Mouse (Mus musculus): ENCODE data around the gene Gm44973. TPM values are rescaled to one million over a fixed set of nuclear protein-coding genes. Genes with fewer than 3 reads are reported as not detected.
"Not testable (repeated sequence)": the region's sequence is repeated elsewhere in the genome, so short reads cannot be mapped to it uniquely, and the experiment has no call there.

Gene Gm44973
- total RNA-seq, 1 experiment from 2014 or later: not detected

DNA sequence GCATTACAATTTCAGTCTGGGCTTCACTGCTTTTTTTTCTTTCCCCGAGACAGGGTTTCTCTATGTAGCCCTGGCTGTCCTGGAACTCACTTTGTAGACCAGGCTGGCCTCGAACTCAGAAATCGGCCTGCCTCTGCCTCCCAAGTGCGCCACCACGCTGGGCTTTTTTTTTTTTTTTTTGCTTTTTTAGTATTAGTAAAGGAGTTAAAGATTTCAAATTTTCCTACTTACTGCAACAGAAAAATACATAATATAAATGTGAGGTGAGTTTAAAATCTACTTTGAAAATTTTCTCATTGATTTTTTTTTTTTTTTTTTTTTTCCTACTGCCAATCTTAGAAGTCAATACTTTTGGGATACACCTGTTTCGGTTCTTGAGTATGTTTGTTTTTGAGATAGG, 49.6 kb downstream of the Gm44973 start:
- ATAC-seq (replicated peaks; ENCODE audit: insufficient number of reproducible peaks, low FRiP score, low TSS enrichment, poor library complexity, severe bottlenecking): no peak

DNA sequence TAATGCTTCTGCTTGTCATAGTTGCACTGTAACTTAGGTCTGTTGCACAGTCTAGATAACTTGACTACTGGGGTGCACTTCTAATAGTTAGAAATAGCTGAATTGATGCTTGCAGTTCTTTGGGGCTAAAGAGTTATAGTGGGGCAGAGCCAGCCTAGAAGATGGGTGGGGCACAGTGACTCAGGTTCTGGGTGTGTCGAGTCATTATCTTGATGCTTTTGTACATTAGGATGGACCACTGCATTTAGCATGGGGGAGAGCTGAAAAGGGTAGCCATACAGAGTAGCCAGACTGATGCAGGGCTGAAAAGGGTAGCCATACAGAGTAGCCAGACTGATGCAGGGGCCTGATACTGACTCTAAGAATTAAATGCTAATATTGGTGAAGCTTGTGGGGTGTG, 58.3 kb downstream of the Gm44973 start:
- ATAC-seq (replicated peaks; ENCODE audit: insufficient number of reproducible peaks, low FRiP score, low TSS enrichment, poor library complexity, severe bottlenecking): no peak

DNA sequence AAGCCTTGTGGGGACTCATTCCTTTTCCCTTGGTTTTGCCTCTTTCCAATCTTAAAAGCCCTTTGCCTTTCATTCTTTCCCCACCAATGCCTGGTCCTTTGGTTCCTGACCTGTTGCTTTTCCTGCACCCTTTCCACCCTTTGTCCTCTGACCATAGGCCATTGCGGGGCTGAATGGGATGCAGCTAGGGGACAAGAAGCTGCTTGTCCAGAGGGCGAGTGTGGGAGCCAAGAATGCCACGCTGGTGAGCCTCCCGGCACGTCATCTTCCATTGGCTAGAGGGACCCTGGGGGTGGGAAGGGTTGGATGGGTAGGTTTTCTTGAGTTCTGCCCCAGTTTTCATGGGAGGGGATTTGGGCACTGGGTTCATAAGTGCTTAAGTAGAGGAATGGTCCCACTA, 59.7 kb downstream of the Gm44973 start:
- ATAC-seq (replicated peaks; ENCODE audit: insufficient number of reproducible peaks, low FRiP score, low TSS enrichment, poor library complexity, severe bottlenecking): no peak

DNA sequence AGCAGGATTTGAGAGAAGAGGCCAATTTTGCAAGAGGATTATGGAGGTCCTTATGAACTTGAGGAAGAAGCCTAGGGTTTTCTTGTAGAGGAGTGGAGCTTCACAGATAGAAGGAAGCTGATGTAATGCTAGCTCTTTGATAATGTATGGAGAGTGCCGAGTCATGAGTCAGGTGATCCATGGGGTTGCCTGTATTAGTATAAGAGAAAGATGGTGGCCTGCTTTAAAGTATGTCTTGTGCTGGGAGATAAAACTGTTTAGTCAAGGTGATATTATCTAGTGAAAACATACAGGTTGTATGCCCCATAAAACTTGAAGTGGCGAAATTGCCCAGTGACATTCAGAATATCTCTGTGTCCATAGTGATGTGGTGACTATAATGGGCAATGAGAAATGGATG, 61.6 kb downstream of the Gm44973 start:
- ATAC-seq (replicated peaks; ENCODE audit: insufficient number of reproducible peaks, low FRiP score, low TSS enrichment, poor library complexity, severe bottlenecking): no peak

DNA sequence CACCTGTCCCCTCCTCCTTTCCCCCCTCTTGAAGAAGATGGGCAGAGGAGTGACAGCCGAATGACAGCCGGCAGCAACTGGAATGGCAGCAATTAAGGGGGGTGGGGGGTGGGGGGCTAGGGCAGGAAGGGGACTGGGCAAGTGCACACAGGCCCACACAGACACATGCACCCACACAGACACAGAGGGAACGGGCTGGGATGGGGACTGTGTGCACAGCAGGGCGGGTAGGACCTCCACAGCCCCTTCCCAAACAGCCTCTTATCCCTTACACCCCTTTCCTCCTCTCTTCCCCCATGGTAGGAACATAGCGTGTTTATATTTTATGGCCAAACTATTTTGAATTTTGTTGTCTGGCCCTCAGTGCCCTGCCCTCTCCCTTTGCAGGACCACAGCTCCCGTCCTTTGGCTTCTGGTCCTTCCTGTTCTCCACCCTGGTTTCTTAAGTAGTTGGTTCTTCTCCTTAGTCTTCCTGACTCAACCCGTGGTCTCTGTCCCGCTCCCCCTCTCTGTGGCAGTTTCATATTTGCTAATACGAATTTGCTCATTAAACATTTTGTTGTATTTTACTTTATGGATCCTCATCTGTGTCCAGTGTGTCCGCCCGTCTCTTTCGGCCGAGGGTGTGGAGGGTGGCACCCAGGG, 64.2 kb downstream of the Gm44973 start:
- not testable (repeated sequence) for ATAC-seq (replicated peaks; ENCODE audit: insufficient number of reproducible peaks, low FRiP score, low TSS enrichment, poor library complexity, severe bottlenecking)

DNA sequence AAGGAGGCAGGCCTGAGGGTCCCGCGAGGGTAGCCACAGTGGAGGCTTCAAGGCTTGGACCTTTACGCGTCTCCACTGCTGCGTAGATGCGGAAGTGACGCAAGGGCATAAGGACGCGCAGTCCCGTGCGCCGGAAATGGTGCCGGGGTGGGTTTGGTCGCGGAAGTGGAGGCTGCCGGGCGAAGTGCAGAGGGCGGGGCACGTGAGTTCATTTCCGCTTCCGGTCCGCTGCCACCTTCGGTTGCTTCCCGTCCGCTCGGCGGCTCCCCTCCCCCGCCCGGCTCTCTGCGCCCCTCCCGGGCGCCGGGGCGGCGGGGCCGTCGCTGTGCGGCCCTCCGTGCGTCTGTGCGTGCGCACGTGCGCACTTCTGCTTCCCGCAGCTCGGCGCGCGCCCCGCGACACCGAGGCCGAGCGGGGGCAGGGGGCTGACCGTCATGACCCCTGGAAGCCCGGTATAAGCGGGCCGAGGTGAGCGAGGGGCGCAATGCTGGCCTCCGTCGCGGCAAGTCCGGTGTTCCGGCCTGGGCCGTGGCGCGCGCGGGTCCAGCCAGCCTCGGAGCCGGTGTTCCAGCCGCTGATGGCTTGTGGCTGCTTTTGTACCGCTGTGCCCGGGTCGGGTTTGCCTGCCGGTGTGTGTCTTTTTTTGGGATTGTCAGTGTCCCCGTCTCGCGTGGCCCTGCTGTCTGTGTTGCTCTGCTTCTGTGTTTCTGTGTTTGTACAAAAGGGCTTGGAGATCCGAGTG, 64.9 kb downstream of the Gm44973 start, which contains the start of gene Epn1:
Epn1 (plus strand) TSS at position 226 of the 742 bp plus-strand sequence.
- peak; percentile 89 for ATAC-seq (replicated peaks; ENCODE audit: insufficient number of reproducible peaks, low FRiP score, low TSS enrichment, poor library complexity, severe bottlenecking)

DNA sequence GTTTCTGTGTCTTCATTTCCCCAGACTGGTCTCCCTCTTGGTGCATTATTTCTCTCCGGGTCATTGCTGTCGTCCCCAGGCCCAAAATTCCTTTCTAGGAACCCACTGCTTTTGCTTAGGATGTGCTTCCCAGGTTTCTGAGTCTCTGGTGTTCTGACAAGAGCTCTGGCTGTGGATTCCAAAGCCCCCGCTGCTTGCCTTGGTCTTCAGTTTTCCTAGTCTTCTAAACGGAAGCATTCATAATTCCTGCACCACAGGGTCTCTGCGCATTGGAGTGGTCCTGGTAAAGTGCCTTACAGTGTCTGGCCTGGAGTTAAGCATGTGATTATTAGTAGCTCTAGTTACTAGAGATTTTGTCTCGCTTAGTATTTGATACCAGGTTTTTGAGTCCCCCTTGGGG, 65.5 kb downstream of the Gm44973 start:
- ATAC-seq (replicated peaks; ENCODE audit: insufficient number of reproducible peaks, low FRiP score, low TSS enrichment, poor library complexity, severe bottlenecking): no peak

DNA sequence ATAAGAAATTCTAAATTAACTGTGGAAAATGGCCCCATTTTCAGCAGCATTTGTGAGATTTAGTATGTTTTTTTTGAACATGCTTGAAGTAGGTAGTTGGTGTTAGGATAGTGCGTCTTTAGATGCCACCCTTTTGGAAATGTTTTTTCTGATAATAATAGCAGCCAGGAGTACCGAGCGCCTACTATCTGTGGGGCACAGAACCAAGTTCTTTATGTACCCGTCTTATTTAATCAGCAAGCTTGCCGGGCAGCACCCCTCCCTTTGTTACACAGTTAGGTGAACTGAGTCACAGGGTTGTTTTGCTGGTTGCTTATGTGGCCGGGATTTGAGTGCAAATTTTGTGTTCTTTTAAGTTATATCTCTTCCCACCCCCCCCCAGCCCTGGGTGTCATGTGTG, 65.9 kb downstream of the Gm44973 start:
- no peak for ATAC-seq (replicated peaks; ENCODE audit: insufficient number of reproducible peaks, low FRiP score, low TSS enrichment, poor library complexity, severe bottlenecking)

DNA sequence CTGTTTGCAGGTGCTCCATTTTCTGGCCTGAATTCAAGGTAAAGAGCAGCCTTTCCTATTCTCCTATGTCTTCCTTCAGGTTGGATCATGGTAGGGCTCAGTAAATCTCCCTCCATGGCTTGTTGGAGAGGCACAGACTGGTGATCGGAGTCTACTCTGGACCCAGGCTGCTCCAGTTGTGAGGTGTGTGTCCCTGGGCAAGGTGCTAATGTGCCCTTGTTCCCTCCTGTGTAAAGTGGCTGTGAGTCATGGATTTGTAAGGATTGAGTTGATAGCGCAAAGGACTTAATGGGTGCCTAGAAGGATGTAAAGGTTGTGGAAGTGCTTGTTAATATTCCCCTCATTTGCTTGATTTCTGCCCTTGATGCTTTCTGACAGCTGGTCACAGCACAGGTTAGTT, 66.6 kb downstream of the Gm44973 start:
- ATAC-seq (replicated peaks; ENCODE audit: insufficient number of reproducible peaks, low FRiP score, low TSS enrichment, poor library complexity, severe bottlenecking): no peak

Other genes starting within 250 kb of the Gm44973 start
- gene Fam71e2, start 244.2 kb upstream of the Gm44973 start, total RNA-seq (2017): not detected in 3 replicates
- not detected in 3 replicates for gene Il11, start 232.6 kb upstream of the Gm44973 start, total RNA-seq (2017)
- gene Tmem190, start 232.6 kb upstream of the Gm44973 start, total RNA-seq (2017): not detected in 3 replicates
- gene Tmem238, start 225.8 kb upstream of the Gm44973 start, total RNA-seq (2017): 0.53 to 1.5 TPM (median 1.2 TPM) in 3 replicates
- gene Rpl28, start 222.6 kb upstream of the Gm44973 start, total RNA-seq (2017): 260 to 549 TPM (median 279 TPM) in 3 replicates
- 96.9 to 129 TPM (median 127 TPM) in 3 replicates for gene Ube2s, start 202.9 kb upstream of the Gm44973 start, total RNA-seq (2017)
- 0.11 TPM in 1 of 3 replicates, not detected in the others for gene Shisa7, start 170.8 kb upstream of the Gm44973 start, total RNA-seq (2017)
- gene Isoc2b, start 145.2 kb upstream of the Gm44973 start, total RNA-seq (2017): 7.1 to 45.7 TPM (median 35.7 TPM) in 3 replicates
- gene Isoc2a, start 138.3 kb upstream of the Gm44973 start, total RNA-seq (2017): 4.5 to 8.4 TPM (median 7.9 TPM) in 3 replicates
- gene Gm36210, start 109.0 kb upstream of the Gm44973 start, total RNA-seq (2017): not detected in 3 replicates
- gene Zfp628, start 100.3 kb upstream of the Gm44973 start, total RNA-seq (2017): 2.6 to 6.0 TPM (median 5.9 TPM) in 3 replicates
- 0.49 TPM in 1 of 3 replicates, not detected in the others for gene Nat14, start 93.5 kb upstream of the Gm44973 start, total RNA-seq (2017)
- gene Ssc5d, start 89.7 kb upstream of the Gm44973 start, total RNA-seq (2017): not detected in 3 replicates
- not detected in 3 replicates for gene Sbk2, start 51.1 kb upstream of the Gm44973 start, total RNA-seq (2017)
- gene Sbk3, start 44.3 kb upstream of the Gm44973 start, total RNA-seq (2017): not detected in 3 replicates
- gene Zfp579, start 19.3 kb upstream of the Gm44973 start, total RNA-seq (2017): 1.2 to 2.5 TPM (median 1.3 TPM) in 3 replicates
- gene Zfp524, start 1.1 kb upstream of the Gm44973 start, total RNA-seq (2017): 4.4 to 12.1 TPM (median 5.1 TPM) in 3 replicates
- gene Fiz1, start 799 bp upstream of the Gm44973 start, total RNA-seq (2017): 12.5 to 26.2 TPM (median 14.6 TPM) in 3 replicates
- 20.1 to 30.4 TPM (median 22.9 TPM) in 3 replicates for gene Zfp865, start 4.9 kb downstream of the Gm44973 start, total RNA-seq (2017)
- gene Ccdc106, start 5.1 kb downstream of the Gm44973 start, total RNA-seq (2017): not detected in 3 replicates
- 1.4 to 1.5 TPM in 2 of 3 replicates, not detected in the other for gene 4632433K11Rik, start 18.6 kb downstream of the Gm44973 start, total RNA-seq (2017)
- gene Zfp784, start 22.9 kb downstream of the Gm44973 start, total RNA-seq (2017): 3.0 to 3.8 TPM (median 3.1 TPM) in 3 replicates
- gene Zfp580, start 36.0 kb downstream of the Gm44973 start, total RNA-seq (2017): not detected in 3 replicates
- gene U2af2, start 46.6 kb downstream of the Gm44973 start, total RNA-seq (2017): 119 to 185 TPM (median 151 TPM) in 3 replicates
- 65.8 to 88.9 TPM (median 80.5 TPM) in 3 replicates for gene Epn1, start 64.7 kb downstream of the Gm44973 start, total RNA-seq (2017)
- not detected in 3 replicates for gene Rfpl4, start 101.5 kb downstream of the Gm44973 start, total RNA-seq (2017)
- 0.53 to 2.8 TPM in 2 of 3 replicates, not detected in the other for gene Rasl2-9, start 110.5 kb downstream of the Gm44973 start, total RNA-seq (2017)
- gene Vmn1r55, start 134.2 kb downstream of the Gm44973 start, total RNA-seq (2017): not detected in 3 replicates
- gene Vmn1r56, start 181.3 kb downstream of the Gm44973 start, total RNA-seq (2017): not detected in 3 replicates
- gene Vmn1r57, start 203.0 kb downstream of the Gm44973 start, total RNA-seq (2017): not detected in 3 replicates

Measured in monocyte, adult 5-6 weeks (primary cell).